Mouse (Mus musculus): ENCODE data around the gene Slc18a2. TPM values are rescaled to one million over a fixed set of nuclear protein-coding genes. Genes with fewer than 3 reads are reported as not detected.

The Slc18a2 gene
- polyA plus RNA-seq, 1 experiment from 2014 or later: 8.1 TPM

- no peaks in the 10 kb centered on the region for H3K4me1 ChIP-seq (replicated peaks)
- no peak overlapping the region for H3K9ac ChIP-seq (replicated peaks)
- no peak overlapping the region for H3K4me3 ChIP-seq (replicated peaks)
- 78% methylated on average over 7 of the region's 7 CpGs for WGBS
- H3K27ac ChIP-seq: no peak overlapping the region
- no peak overlapping the region for H3K4me2 ChIP-seq
- ATAC-seq (ENCODE audit: insufficient number of reproducible peaks, insufficient read depth, low FRiP score, low TSS enrichment, low read depth): no peak
- no peaks in the 10 kb centered on the region for H3K27me3 ChIP-seq
- H3K36me3 ChIP-seq: no peaks in the 10 kb centered on the region
- H3K9me3 ChIP-seq: no peaks in the 10 kb centered on the region; the same call in 1 of the 2 replicates
Observed at GRCm38 (mm10) chr19:59276354-59276753, 15.7 kb downstream of the Slc18a2 start.

DNA sequence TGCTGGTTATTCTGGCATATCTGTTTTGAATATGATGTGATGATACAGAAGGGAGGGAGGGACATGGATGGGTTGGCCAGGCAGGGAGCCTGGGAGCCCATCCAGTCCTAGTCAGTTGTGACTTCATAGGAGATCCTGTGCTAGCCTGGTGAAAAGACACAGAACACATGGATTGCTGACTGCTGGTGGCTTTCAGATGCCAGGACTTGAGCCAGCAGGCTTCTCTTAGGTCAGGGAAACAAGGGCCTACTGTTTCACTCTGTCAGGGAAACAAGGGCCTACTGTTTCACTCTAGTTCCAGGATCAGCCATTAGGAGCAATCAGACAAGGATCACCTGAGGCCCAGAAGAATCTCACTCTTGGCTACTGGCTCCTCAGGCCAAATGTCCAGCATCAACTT is 20.1 kb downstream of the Slc18a2 start:
- Histone ChIP-seq H3K27me3 (no peaks in the 10 kb centered on the region), H3K36me3 (no peaks in the 10 kb centered on the region), H3K9ac (replicated peaks) (no peak overlapping the region), H3K4me3 (replicated peaks) (no peak overlapping the region), H3K27ac (peak overlapping the region; percentile 62; the same call in 1 of the 2 replicates), H3K4me1 (replicated peaks) (no peaks in the 10 kb centered on the region), H3K4me2 (no peak overlapping the region), H3K9me3 (no peaks in the 10 kb centered on the region; the same call in 1 of the 2 replicates)
- no peak for ATAC-seq (ENCODE audit: insufficient number of reproducible peaks, insufficient read depth, low FRiP score, low TSS enrichment, low read depth)

DNA sequence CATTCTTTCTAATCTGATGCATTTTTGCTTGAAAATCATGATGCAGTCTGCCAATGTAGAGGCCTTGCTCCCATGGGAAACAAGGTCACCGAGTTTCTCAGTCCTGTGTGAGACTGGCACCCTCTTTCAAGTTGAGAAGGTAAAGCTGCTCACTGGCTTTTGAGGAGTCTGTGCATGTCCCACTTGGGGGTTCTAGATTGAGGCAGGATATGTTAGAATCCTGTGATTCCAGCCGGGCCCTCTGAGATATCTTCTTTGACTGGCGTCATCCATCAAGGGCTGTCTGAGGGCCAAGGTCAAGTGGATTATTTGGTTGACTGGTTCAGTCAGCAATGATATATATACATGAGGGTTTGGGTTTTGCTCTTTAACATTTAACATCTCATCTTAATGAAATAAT is 21.3 kb downstream of the Slc18a2 start:
- no peak overlapping the region for H3K4me3 ChIP-seq (replicated peaks)
- no peaks in the 10 kb centered on the region for H3K36me3 ChIP-seq
- H3K27me3 ChIP-seq: no peaks in the 10 kb centered on the region
- H3K9me3 ChIP-seq: no peaks in the 10 kb centered on the region; the same call in 1 of the 2 replicates
- ATAC-seq (ENCODE audit: insufficient number of reproducible peaks, insufficient read depth, low FRiP score, low TSS enrichment, low read depth): no peak
- H3K27ac ChIP-seq: no peak overlapping the region
- WGBS: 94% methylated on average over 3 of the region's 3 CpGs
- no peaks in the 10 kb centered on the region for H3K4me1 ChIP-seq (replicated peaks)
- no peak overlapping the region for H3K4me2 ChIP-seq
- H3K9ac ChIP-seq (replicated peaks): no peak overlapping the region

DNA sequence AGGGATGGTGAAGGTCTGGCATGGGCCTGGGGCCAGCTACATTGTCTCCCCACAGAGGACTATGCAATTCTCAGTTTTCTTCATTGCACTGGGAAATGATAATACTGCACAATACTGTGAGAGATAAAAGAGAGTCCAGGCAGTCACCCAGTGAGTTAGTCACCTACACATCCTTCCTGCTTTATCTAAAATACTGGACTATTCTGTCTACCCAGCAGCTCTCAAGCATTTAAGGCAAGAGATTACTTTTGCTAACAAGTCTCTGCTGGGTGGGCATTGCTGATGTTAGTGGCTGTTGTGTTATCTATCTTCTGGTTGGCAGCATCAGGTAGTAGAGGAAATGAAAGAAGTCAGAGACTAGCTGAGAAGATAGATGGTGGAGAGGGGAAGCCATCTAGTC is 28.3 kb downstream of the Slc18a2 start:
- Histone ChIP-seq H3K4me2 (no peak overlapping the region), H3K27ac (no peak overlapping the region), H3K9ac (replicated peaks) (no peak overlapping the region), H3K4me3 (replicated peaks) (no peak overlapping the region), H3K27me3 (no peaks in the 10 kb centered on the region), H3K36me3 (no peaks in the 10 kb centered on the region), H3K9me3 (no peaks in the 10 kb centered on the region), H3K4me1 (replicated peaks) (no peaks in the 10 kb centered on the region)
- ATAC-seq (ENCODE audit: insufficient number of reproducible peaks, insufficient read depth, low FRiP score, low TSS enrichment, low read depth): no peak

DNA sequence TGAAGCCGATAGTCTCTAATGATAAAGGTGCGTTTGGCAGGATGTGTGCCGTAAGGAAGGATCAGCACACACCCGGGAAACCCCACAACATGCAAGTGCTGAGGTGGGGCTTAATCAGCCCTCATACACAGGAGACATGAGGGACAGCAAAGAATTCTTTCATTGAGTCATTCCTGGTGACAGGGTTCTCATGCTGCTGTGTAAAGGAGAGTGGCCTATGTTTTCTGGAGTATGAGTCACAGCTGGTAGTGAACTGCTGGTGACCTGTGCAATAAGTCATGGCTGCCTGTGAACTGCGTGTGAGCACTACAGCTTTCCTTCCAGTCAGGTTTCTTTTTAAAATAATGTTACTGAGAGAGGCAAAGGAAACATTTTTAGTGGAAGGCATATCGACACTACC is 29.1 kb downstream of the Slc18a2 start:
- WGBS: 88% methylated on average over 6 of the region's 6 CpGs
- Histone ChIP-seq H3K27ac (no peak overlapping the region), H3K4me2 (no peak overlapping the region), H3K9me3 (no peaks in the 10 kb centered on the region), H3K4me1 (replicated peaks) (no peaks in the 10 kb centered on the region), H3K27me3 (no peaks in the 10 kb centered on the region), H3K36me3 (no peaks in the 10 kb centered on the region), H3K4me3 (replicated peaks) (no peak overlapping the region), H3K9ac (replicated peaks) (no peak overlapping the region)
- no peak for ATAC-seq (ENCODE audit: insufficient number of reproducible peaks, insufficient read depth, low FRiP score, low TSS enrichment, low read depth)

GRCm38 (mm10) chr19:59292183-59292839 is 31.6 kb downstream of the Slc18a2 start:
- no peak overlapping the region for H3K4me2 ChIP-seq
- 89% methylated on average over 5 of the region's 5 CpGs for WGBS
- ATAC-seq (ENCODE audit: insufficient number of reproducible peaks, insufficient read depth, low FRiP score, low TSS enrichment, low read depth): no peak

DNA sequence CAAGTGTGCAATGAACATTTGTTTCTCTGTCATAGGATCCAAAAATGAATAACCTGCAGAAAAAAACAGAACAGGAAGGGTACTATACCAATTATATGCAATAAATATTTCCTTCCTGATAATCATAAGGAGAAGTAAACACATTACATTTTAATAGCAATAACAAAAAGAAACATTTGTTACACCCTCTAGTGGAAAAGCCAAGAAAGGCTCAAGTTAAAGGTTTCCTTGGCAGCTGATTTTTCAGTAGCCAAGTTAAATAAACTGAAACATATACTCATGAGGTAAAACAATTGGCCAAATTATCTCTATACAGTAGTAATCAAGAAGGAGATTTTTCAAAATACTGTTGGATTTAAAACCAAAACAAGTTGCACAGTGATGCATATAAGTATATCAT is 54.6 kb downstream of the Slc18a2 start:
- Histone ChIP-seq H3K4me2 (no peak overlapping the region), H3K9ac (replicated peaks) (no peak overlapping the region)
- no peak for ATAC-seq (ENCODE audit: insufficient number of reproducible peaks, insufficient read depth, low FRiP score, low TSS enrichment, low read depth)

More at GRCm38 (mm10) chr19:59292183-59292839, 31.6 kb downstream of the Slc18a2 start:
- H3K27ac ChIP-seq: no peak overlapping the region
- H3K27me3 ChIP-seq: no peaks in the 10 kb centered on the region
- no peak overlapping the region for H3K4me3 ChIP-seq (replicated peaks)
- peaks cover 8% of the 10 kb centered on the region; the same call in 1 of the 2 replicates for H3K36me3 ChIP-seq
- no peaks in the 10 kb centered on the region for H3K9me3 ChIP-seq
- no peaks in the 10 kb centered on the region for H3K4me1 ChIP-seq (replicated peaks)
- no peak overlapping the region for H3K9ac ChIP-seq (replicated peaks)

GRCm38 (mm10) chr19:59316571-59316970 is 55.9 kb downstream of the Slc18a2 start:
- H3K4me3 ChIP-seq (replicated peaks): no peak overlapping the region
- no peak overlapping the region for H3K4me2 ChIP-seq
- H3K36me3 ChIP-seq: peaks cover 3% of the 10 kb centered on the region; the same call in 1 of the 2 replicates
- no peaks in the 10 kb centered on the region for H3K9me3 ChIP-seq
- ATAC-seq (ENCODE audit: insufficient number of reproducible peaks, insufficient read depth, low FRiP score, low TSS enrichment, low read depth): no peak
- H3K9ac ChIP-seq (replicated peaks): no peak overlapping the region
- H3K27me3 ChIP-seq: no peaks in the 10 kb centered on the region
- no peak overlapping the region for H3K27ac ChIP-seq
- no peaks in the 10 kb centered on the region for H3K4me1 ChIP-seq (replicated peaks)

More for the DNA sequence above, 54.6 kb downstream of the Slc18a2 start:
- H3K27me3 ChIP-seq: no peaks in the 10 kb centered on the region
- H3K4me3 ChIP-seq (replicated peaks): no peak overlapping the region
- H3K9me3 ChIP-seq: no peaks in the 10 kb centered on the region
- peaks cover 3% of the 10 kb centered on the region; the same call in 1 of the 2 replicates for H3K36me3 ChIP-seq
- H3K4me1 ChIP-seq (replicated peaks): no peaks in the 10 kb centered on the region
- no peak overlapping the region for H3K27ac ChIP-seq

DNA sequence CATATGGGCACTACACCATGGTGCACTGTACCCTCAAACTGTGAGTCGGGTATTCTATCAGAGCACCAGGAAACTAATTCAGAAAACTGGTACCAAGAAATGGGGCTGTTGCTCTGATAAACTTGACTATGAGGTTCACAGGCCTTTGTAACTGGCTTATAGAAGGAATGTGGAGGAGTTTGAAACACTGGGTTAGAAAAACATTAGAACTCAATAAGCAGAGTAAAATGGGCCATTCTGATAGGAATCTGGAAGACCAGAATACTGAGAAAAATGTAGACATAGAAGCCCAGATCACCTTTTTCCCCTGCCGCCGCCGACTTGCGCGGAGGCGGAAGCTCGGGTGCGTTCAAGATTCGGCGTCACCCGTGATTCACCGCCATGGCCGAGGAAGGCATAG is 61.3 kb downstream of the Slc18a2 start, which contains the start of gene Rps12-ps3:
TSS of gene Rps12-ps3 (plus strand) at position 301 of the 400 bp plus-strand sequence.
- H3K9ac ChIP-seq (replicated peaks): no peak within 1 kb of the TSS
- H3K27me3 ChIP-seq: no peaks in the 10 kb centered on the region
- H3K27ac ChIP-seq: no peak within 1 kb of the TSS
- peaks cover 18% of the 10 kb centered on the region; the same call in 1 of the 2 replicates for H3K36me3 ChIP-seq
- H3K9me3 ChIP-seq: no peaks in the 10 kb centered on the region
- WGBS: 95% methylated on average over 14 of the region's 14 CpGs
- ATAC-seq (ENCODE audit: insufficient number of reproducible peaks, insufficient read depth, low FRiP score, low TSS enrichment, low read depth): no peak
- no peaks in the 10 kb centered on the region for H3K4me1 ChIP-seq (replicated peaks)
- no peak within 1 kb of the TSS for H3K4me2 ChIP-seq
- H3K4me3 ChIP-seq (replicated peaks): no peak within 1 kb of the TSS

DNA sequence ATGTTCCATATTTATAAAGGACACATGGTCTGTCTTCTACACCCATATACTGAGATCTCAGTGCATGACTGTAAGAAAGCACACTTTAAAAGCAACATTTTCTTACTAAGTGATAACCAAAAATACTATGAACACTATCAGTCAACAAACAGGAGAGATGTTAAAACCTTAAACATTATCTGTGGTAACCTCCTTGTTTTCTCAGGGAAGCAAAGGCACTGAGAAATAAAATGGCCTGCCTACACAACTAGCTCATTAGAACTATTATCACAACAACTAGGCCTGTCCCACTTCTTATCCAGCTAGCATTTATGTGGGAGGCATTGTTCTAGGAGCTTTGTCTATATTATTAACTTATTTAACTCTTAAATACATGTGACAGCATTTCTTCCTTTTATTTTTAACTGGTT is 70.1 kb downstream of the Slc18a2 start:
- H3K9me3 ChIP-seq: no peaks in the 10 kb centered on the region
- H3K27me3 ChIP-seq: no peaks in the 10 kb centered on the region
- no peak overlapping the region for H3K27ac ChIP-seq
- H3K4me3 ChIP-seq (replicated peaks): no peak overlapping the region
- H3K4me1 ChIP-seq (replicated peaks): no peaks in the 10 kb centered on the region
- H3K36me3 ChIP-seq: peaks cover 6% of the 10 kb centered on the region; the same call in 1 of the 2 replicates
- no peak overlapping the region for H3K9ac ChIP-seq (replicated peaks)
- H3K4me2 ChIP-seq: no peak overlapping the region
- ATAC-seq (ENCODE audit: insufficient number of reproducible peaks, insufficient read depth, low FRiP score, low TSS enrichment, low read depth): no peak

- H3K4me1 ChIP-seq (replicated peaks): peaks cover 7% of the 10 kb centered on the region; the same call in 1 of the 2 replicates
- no peak overlapping the region for H3K4me2 ChIP-seq
- H3K9me3 ChIP-seq: no peaks in the 10 kb centered on the region
- H3K4me3 ChIP-seq (replicated peaks): no peak overlapping the region
- no peak overlapping the region for H3K27ac ChIP-seq
- H3K36me3 ChIP-seq: peaks cover 9% of the 10 kb centered on the region; the same call in 1 of the 2 replicates
- H3K27me3 ChIP-seq: no peaks in the 10 kb centered on the region
- no peak for ATAC-seq (ENCODE audit: insufficient number of reproducible peaks, insufficient read depth, low FRiP score, low TSS enrichment, low read depth)
- H3K9ac ChIP-seq (replicated peaks): no peak overlapping the region
- 94% methylated on average over 1 of the region's 1 CpGs for WGBS
Observed at GRCm38 (mm10) chr19:59336655-59337054, 76.0 kb downstream of the Slc18a2 start.

All from limb, embryonic 12.5 days (tissue).